Mouse (Mus musculus): ENCODE measurements around the gene P3h1. TPM values are rescaled to one million over a fixed set of nuclear protein-coding genes. Genes with fewer than 3 reads are reported as not detected.
A peak's percentile ranks its signal among the peaks of the same experiment; 100 is the strongest.

P3h1 gene
- polyA plus RNA-seq, 1 experiment from 2014 or later, result 40.4 TPM

- Histone ChIP-seq H3K27me3 (ENCODE audit: insufficient read depth, low read length) (no peaks in the 10 kb centered on the region), H3K4me1 (ENCODE audit: insufficient read depth) (0 out of 2 replicates have a peak, but pooled peaks cover 4% of the 10 kb centered on the region), H3K36me3 (ENCODE audit: insufficient read depth) (peaks cover 25% of the 10 kb centered on the region; the same call in 1 of the 2 replicates), H3K9me3 (ENCODE audit: low read depth, low read length) (no peaks in the 10 kb centered on the region), H3K4me2 (peak overlapping the region; percentile 84), H3K27ac (ENCODE audit: low read depth) (peak overlapping the region; percentile 36), H3K4me3 (ENCODE audit: low read depth, low read length) (peak overlapping the region; percentile 91), H3K9ac (peak overlapping the region; percentile 68)
- no peak for TF ChIP-seq CTCF (IDR thresholded peaks at IDR 0.05; ENCODE audit: low read depth)
- WGBS, result 76% methylated on average over 3 of the region's 3 CpGs
- DNase-seq, result no peak
- ATAC-seq (ENCODE audit: insufficient read depth), result no peak
These were observed 1.6 kb downstream of the P3h1 start for GRCm38 (mm10) chr4:119234348-119234747.

- peaks cover 58% of the 10 kb centered on the region for H3K36me3 ChIP-seq (ENCODE audit: insufficient read depth)
- WGBS, result 72% methylated on average over 3 of the region's 3 CpGs
These were observed 5.9 kb downstream of the P3h1 start for GRCm38 (mm10) chr4:119238661-119239060.

DNA sequence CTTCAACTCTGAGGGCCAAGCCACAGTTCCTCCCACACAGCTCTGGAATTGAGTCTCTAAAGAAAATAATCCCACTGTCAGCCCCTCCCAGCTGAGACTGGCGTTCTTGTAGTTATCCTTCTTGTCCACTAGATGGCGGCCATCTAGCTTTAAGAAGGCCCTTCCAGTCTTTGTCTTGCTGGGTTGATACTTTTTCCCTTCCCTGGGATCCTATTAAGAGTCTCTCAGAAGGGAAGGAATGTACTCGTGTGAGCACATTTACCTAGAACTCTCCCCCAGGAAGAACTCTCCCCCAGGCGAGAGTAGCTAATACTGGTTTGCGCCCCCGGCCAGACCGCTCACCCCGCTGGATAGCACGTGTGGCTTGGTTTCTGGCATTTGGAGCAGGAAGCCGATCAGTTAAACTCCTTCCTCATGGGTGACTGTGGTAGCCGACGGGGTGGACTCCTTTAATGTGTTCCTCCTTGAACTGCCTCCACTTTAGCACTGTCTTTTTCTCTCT, 6.5 kb downstream of the P3h1 start:
- Histone ChIP-seq H3K4me3 (ENCODE audit: low read depth, low read length) (no peak overlapping the region), H3K27ac (ENCODE audit: low read depth) (peak overlapping the region; percentile 47; the same call in 1 of the 2 replicates), H3K36me3 (ENCODE audit: insufficient read depth) (peaks cover 64% of the 10 kb centered on the region), H3K4me1 (ENCODE audit: insufficient read depth) (no peaks in the 10 kb centered on the region), H3K9ac (no peak overlapping the region), H3K4me2 (no peak overlapping the region), H3K27me3 (ENCODE audit: insufficient read depth, low read length) (no peaks in the 10 kb centered on the region), H3K9me3 (ENCODE audit: low read depth, low read length) (no peaks in the 10 kb centered on the region)
- peak; percentile 63 for ATAC-seq (ENCODE audit: insufficient read depth)
- DNase-seq, result peak; percentile 92
- WGBS, result 41% methylated on average over 12 of the region's 12 CpGs
- TF ChIP-seq CTCF (IDR thresholded peaks at IDR 0.05; ENCODE audit: low read depth), result peak; percentile 87

More at GRCm38 (mm10) chr4:119238661-119239060, 5.9 kb downstream of the P3h1 start:
- Histone ChIP-seq H3K4me3 (ENCODE audit: low read depth, low read length) (no peak overlapping the region), H3K27ac (ENCODE audit: low read depth) (no peak overlapping the region), H3K27me3 (ENCODE audit: insufficient read depth, low read length) (no peaks in the 10 kb centered on the region), H3K9me3 (ENCODE audit: low read depth, low read length) (no peaks in the 10 kb centered on the region), H3K9ac (no peak overlapping the region), H3K4me2 (no peak overlapping the region), H3K4me1 (ENCODE audit: insufficient read depth) (no peaks in the 10 kb centered on the region)
- ATAC-seq (ENCODE audit: insufficient read depth) (no peak), DNase-seq (no peak)
- TF ChIP-seq CTCF (IDR thresholded peaks at IDR 0.05; ENCODE audit: low read depth), result no peak

DNA sequence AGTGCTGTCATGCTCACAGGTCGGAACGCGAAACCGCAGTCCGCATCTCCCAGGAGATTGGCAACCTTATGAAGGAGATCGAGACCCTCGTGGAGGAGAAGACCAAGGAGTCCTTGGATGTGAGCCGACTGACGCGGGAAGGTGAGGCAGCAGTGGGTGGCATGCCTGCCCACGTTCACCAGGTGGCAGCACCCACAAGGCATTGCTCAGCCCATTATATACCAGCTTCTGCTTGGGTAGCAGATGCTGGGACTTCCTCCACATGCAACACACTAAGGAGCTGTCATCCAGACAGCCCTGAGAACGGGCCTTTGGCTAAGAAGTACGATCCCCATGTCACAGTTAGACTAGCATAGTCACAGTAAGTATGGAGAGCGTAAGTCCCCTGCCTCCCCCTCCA, 8.9 kb downstream of the P3h1 start:
- H3K9me3 ChIP-seq (ENCODE audit: low read depth, low read length), result no peaks in the 10 kb centered on the region
- no peak overlapping the region for H3K9ac ChIP-seq
- no peak overlapping the region for H3K27ac ChIP-seq (ENCODE audit: low read depth)
- ATAC-seq (ENCODE audit: insufficient read depth), result no peak
- 87% methylated on average over 14 of the region's 14 CpGs for WGBS
- H3K4me2 ChIP-seq, result no peak overlapping the region
- H3K27me3 ChIP-seq (ENCODE audit: insufficient read depth, low read length), result no peaks in the 10 kb centered on the region
- DNase-seq, result no peak
- TF ChIP-seq CTCF (IDR thresholded peaks at IDR 0.05; ENCODE audit: low read depth), result peak; percentile 50
- no peak overlapping the region for H3K4me3 ChIP-seq (ENCODE audit: low read depth, low read length)
- peaks cover 62% of the 10 kb centered on the region for H3K36me3 ChIP-seq (ENCODE audit: insufficient read depth)
- H3K4me1 ChIP-seq (ENCODE audit: insufficient read depth), result no peaks in the 10 kb centered on the region

DNA sequence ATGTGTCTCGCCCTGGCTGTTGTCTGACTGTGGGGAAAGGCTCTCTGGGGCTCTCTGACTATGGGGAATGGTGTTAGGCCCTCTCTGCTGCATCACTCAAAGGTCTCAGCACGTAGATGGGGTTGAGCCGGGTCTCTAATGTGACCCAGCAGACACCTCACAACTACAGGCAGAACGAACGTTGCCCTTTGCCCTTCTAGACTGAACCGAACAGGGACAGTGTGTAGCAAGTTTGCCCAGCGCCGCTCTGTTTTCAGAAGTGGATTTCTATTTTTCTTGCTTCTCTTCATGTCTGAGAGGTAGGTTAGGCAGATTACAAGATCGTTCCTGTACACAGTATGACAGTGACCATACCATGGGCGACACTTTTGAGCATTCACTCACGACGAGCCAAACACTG, 9.9 kb downstream of the P3h1 start:
- no peak for DNase-seq
- no peaks in the 10 kb centered on the region for H3K4me1 ChIP-seq (ENCODE audit: insufficient read depth)
- no peak overlapping the region for H3K4me3 ChIP-seq (ENCODE audit: low read depth, low read length)
- TF ChIP-seq CTCF (IDR thresholded peaks at IDR 0.05; ENCODE audit: low read depth), result no peak
- ATAC-seq (ENCODE audit: insufficient read depth), result no peak
- no peak overlapping the region for H3K4me2 ChIP-seq
- H3K9me3 ChIP-seq (ENCODE audit: low read depth, low read length), result no peaks in the 10 kb centered on the region
- H3K27ac ChIP-seq (ENCODE audit: low read depth), result no peak overlapping the region
- H3K27me3 ChIP-seq (ENCODE audit: insufficient read depth, low read length), result no peaks in the 10 kb centered on the region
- 85% methylated on average over 12 of the region's 12 CpGs for WGBS
- H3K9ac ChIP-seq, result no peak overlapping the region
- H3K36me3 ChIP-seq (ENCODE audit: insufficient read depth), result peaks cover 54% of the 10 kb centered on the region

DNA sequence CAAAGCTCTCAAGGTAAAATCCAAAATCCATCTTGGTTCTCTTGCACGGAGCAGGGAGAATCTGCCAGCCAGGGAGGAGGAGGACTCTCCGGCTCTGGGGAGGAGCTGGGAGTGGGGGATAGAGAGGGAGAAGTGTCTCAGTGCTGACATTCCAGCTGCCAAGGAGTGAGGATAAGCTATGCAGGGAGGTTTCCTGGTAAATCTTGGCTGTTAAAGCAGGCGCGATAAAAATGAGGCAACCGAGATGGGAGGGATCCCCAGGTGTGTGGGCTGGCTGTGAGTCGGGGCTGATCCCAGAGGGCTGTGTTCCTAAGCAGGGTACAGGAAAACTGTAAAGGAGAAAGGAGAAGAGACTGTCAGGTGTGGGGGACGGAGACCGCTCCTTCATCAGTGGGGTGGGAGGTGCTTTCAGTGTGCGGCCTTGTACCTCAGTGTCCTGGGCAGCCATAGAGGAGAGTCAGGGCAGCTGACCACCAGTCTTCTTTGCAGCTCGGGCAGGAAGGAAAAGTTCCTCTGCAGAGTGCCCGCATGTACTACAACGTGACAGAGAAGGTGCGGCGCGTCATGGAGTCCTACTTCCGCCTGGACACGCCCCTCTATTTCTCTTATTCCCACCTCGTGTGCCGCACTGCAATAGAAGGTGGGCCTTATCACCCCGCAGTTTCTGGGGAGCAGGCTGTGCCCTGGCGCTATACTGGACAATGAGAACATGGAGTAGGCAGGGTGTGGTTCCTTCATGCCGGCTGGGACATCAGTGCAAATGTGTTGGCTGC, 11.9 kb downstream of the P3h1 start:
- H3K36me3 ChIP-seq (ENCODE audit: insufficient read depth), result peaks cover 58% of the 10 kb centered on the region
- ATAC-seq (ENCODE audit: insufficient read depth), result no peak
- no peaks in the 10 kb centered on the region for H3K4me1 ChIP-seq (ENCODE audit: insufficient read depth)
- H3K4me3 ChIP-seq (ENCODE audit: low read depth, low read length), result no peak overlapping the region
- no peak for TF ChIP-seq CTCF (IDR thresholded peaks at IDR 0.05; ENCODE audit: low read depth)
- no peak for DNase-seq
- no peaks in the 10 kb centered on the region for H3K9me3 ChIP-seq (ENCODE audit: low read depth, low read length)
- H3K4me2 ChIP-seq, result no peak overlapping the region
- WGBS, result 70% methylated on average over 22 of the region's 22 CpGs
- H3K27me3 ChIP-seq (ENCODE audit: insufficient read depth, low read length), result no peaks in the 10 kb centered on the region
- no peak overlapping the region for H3K27ac ChIP-seq (ENCODE audit: low read depth)
- no peak overlapping the region for H3K9ac ChIP-seq

DNA sequence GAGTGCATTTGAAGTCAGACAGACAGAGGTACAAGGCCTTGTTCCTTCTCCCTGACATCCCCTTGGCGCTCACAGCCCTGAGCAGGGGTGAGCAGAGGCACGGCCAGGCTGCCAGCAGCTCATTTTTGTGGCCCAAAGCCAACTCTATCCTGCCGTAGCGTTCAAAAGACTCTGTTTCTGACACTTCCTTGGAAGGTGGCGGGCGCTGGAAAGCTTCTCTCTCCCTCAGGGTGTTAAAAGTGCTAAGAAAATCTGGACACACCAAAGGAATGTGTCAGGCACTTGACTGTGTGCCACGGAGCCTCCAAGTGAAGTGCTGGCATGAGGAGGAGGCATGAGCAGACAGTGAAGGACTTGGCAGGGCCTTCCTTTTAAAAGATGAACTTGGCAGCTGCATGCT, 12.8 kb downstream of the P3h1 start:
- H3K9ac ChIP-seq, result no peak overlapping the region
- no peaks in the 10 kb centered on the region for H3K4me1 ChIP-seq (ENCODE audit: insufficient read depth)
- H3K4me2 ChIP-seq, result no peak overlapping the region
- WGBS, result 50% methylated on average over 7 of the region's 7 CpGs
- peak overlapping the region; percentile 60; the same call in 1 of the 2 replicates for H3K27ac ChIP-seq (ENCODE audit: low read depth)
- H3K9me3 ChIP-seq (ENCODE audit: low read depth, low read length), result no peaks in the 10 kb centered on the region
- H3K27me3 ChIP-seq (ENCODE audit: insufficient read depth, low read length), result no peaks in the 10 kb centered on the region
- ATAC-seq (ENCODE audit: insufficient read depth) (no peak), DNase-seq (peak; percentile 67)
- no peak overlapping the region for H3K4me3 ChIP-seq (ENCODE audit: low read depth, low read length)
- no peak for TF ChIP-seq CTCF (IDR thresholded peaks at IDR 0.05; ENCODE audit: low read depth)
- H3K36me3 ChIP-seq (ENCODE audit: insufficient read depth), result peaks cover 54% of the 10 kb centered on the region
